9 mouse cellular contexts compared by ENCODE assay signal in genomic region chr16:58421696-58422354, GRCm38 (mm10). TPM values are rescaled to one million over a fixed set of nuclear protein-coding genes. Genes with fewer than 3 reads are reported as not detected.
A peak's percentile ranks its signal among the peaks of the same experiment; 100 is the strongest.
DNase-seq lines count a peak whose midpoint lies in the region; ATAC-seq and TF ChIP-seq lines count a peak whose summit lies in the region.
"Had no signal": no experiment of that assay in that cellular context is flagged by ENCODE, and none has a peak within 500 bp of the region (broad histone marks: within the 10 kb centered on the region; RNA-seq: fewer than 3 reads in every experiment).

No protein-coding gene starts in this region.

- WGBS in embryonic facial prominence, embryonic 14.5 days = 32% methylated on average over 11 of the region's 11 CpGs
- WGBS in embryonic facial prominence, embryonic 10.5 days = 70% methylated on average over 11 of the region's 11 CpGs
- 54% methylated on average over 11 of the region's 11 CpGs for WGBS in midbrain, postnatal 0 days
- WGBS in midbrain, embryonic 13.5 days = 60% methylated on average over 11 of the region's 11 CpGs
- 33% methylated on average over 11 of the region's 11 CpGs for WGBS in stomach, embryonic 16.5 days
- WGBS in midbrain, embryonic 15.5 days = 53% methylated on average over 11 of the region's 11 CpGs

- DNase-seq in embryonic facial prominence, embryonic 14.5 days (ENCODE audit: low spot score) = peak; percentile 70
- DNase-seq in embryonic facial prominence, embryonic 10.5 days (ENCODE audit: low spot score) = no peak
- DNase-seq in midbrain, postnatal 0 days (ENCODE audit: low spot score) = peak; percentile 43
- DNase-seq in left cerebral cortex, adult 9 months (ENCODE audit: low spot score in 2 of 2) = peak; percentile 33 to 38

- H3K4me3 ChIP-seq in embryonic facial prominence, embryonic 14.5 days (ENCODE audit: low read depth, low read length) = no peak overlapping the region
- H3K4me3 ChIP-seq in embryonic facial prominence, embryonic 10.5 days = no peak overlapping the region
- H3K4me3 ChIP-seq in midbrain, postnatal 0 days (ENCODE audit: low read depth, low read length) = no peak overlapping the region
- H3K4me3 ChIP-seq in midbrain, embryonic 13.5 days (replicated peaks) = no peak overlapping the region
- H3K4me3 ChIP-seq in stomach, embryonic 16.5 days (replicated peaks; ENCODE audit: low read length) = no peak overlapping the region
- H3K4me3 ChIP-seq in midbrain, embryonic 15.5 days = no peak overlapping the region
- H3K4me3 ChIP-seq: liver, embryonic 15.5 days had no signal

- no peaks in the 10 kb centered on the region for H3K36me3 ChIP-seq in embryonic facial prominence, embryonic 14.5 days (ENCODE audit: control insufficient read depth, insufficient read depth, low read length)
- H3K36me3 ChIP-seq in embryonic facial prominence, embryonic 10.5 days (replicated peaks) = peaks cover 19% of the 10 kb centered on the region
- H3K36me3 ChIP-seq in midbrain, postnatal 0 days (ENCODE audit: insufficient read depth, low read length) = no peaks in the 10 kb centered on the region
- H3K36me3 ChIP-seq in midbrain, embryonic 13.5 days = no peaks in the 10 kb centered on the region
- H3K36me3 ChIP-seq in stomach, embryonic 16.5 days (ENCODE audit: control insufficient read depth, insufficient read depth, low read length) = no peaks in the 10 kb centered on the region
- H3K36me3 ChIP-seq in midbrain, embryonic 15.5 days (replicated peaks) = no peaks in the 10 kb centered on the region
- H3K36me3 ChIP-seq: liver, embryonic 15.5 days had no signal

- H3K4me1 ChIP-seq in embryonic facial prominence, embryonic 14.5 days (ENCODE audit: control insufficient read depth, insufficient read depth, low read length) = 0 out of 2 replicates have a peak, but pooled peaks cover 5% of the 10 kb centered on the region
- H3K4me1 ChIP-seq in embryonic facial prominence, embryonic 10.5 days = peaks cover 17% of the 10 kb centered on the region
- H3K4me1 ChIP-seq in midbrain, postnatal 0 days (ENCODE audit: insufficient read depth, low read length) = no peaks in the 10 kb centered on the region
- peaks cover 14% of the 10 kb centered on the region; the same call in 1 of the 2 replicates for H3K4me1 ChIP-seq in midbrain, embryonic 13.5 days (replicated peaks)
- peaks cover 16% of the 10 kb centered on the region for H3K4me1 ChIP-seq in stomach, embryonic 16.5 days (ENCODE audit: control insufficient read depth, insufficient read depth, low read length)
- no peaks in the 10 kb centered on the region for H3K4me1 ChIP-seq in midbrain, embryonic 15.5 days
- H3K4me1 ChIP-seq: liver, embryonic 15.5 days had no signal

- H3K4me2 ChIP-seq in embryonic facial prominence, embryonic 14.5 days (ENCODE audit: low read depth, low read length) = no peak overlapping the region
- no peak overlapping the region for H3K4me2 ChIP-seq in midbrain, postnatal 0 days (ENCODE audit: low read depth, low read length, poor library complexity, severe bottlenecking)
- H3K4me2 ChIP-seq in midbrain, embryonic 13.5 days (replicated peaks) = no peak overlapping the region
- 0 out of 2 replicates have a peak overlapping the region, but pooled peaks have one; percentile 1 for H3K4me2 ChIP-seq in stomach, embryonic 16.5 days (ENCODE audit: low read depth, low read length)
- no peak overlapping the region for H3K4me2 ChIP-seq in midbrain, embryonic 15.5 days
- H3K4me2 ChIP-seq: liver, embryonic 15.5 days had no signal

- no peak overlapping the region for H3K27ac ChIP-seq in embryonic facial prominence, embryonic 14.5 days (replicated peaks; ENCODE audit: low read depth, low read length)
- H3K27ac ChIP-seq in embryonic facial prominence, embryonic 10.5 days (replicated peaks) = no peak overlapping the region
- no peak overlapping the region for H3K27ac ChIP-seq in midbrain, postnatal 0 days (ENCODE audit: low read depth, low read length)
- no peak overlapping the region for H3K27ac ChIP-seq in midbrain, embryonic 13.5 days
- peak overlapping the region; percentile 48; the same call in 1 of the 2 replicates for H3K27ac ChIP-seq in stomach, embryonic 16.5 days (ENCODE audit: low read length)
- H3K27ac ChIP-seq in midbrain, embryonic 15.5 days = no peak overlapping the region
- H3K27ac ChIP-seq: liver, embryonic 15.5 days had no signal

- ATAC-seq in embryonic facial prominence, embryonic 14.5 days (ENCODE audit: low read depth) = 0 out of 2 replicates have a peak, but pooled peaks have one; percentile 41
- no peak for ATAC-seq in midbrain, postnatal 0 days (ENCODE audit: low FRiP score)
- no peak for ATAC-seq in midbrain, embryonic 13.5 days
- peak; percentile 69 for ATAC-seq in stomach, embryonic 16.5 days (ENCODE audit: insufficient read depth, low FRiP score)
- ATAC-seq in erythroid progenitor cell, adult 5-6 weeks (replicated peaks; ENCODE audit: low FRiP score, poor library complexity, severe bottlenecking) = no peak
- ATAC-seq in midbrain, embryonic 15.5 days (replicated peaks) = no peak

- H3K27me3 ChIP-seq in embryonic facial prominence, embryonic 14.5 days (replicated peaks; ENCODE audit: control insufficient read depth, insufficient read depth, low read length) = no peaks in the 10 kb centered on the region
- no peaks in the 10 kb centered on the region for H3K27me3 ChIP-seq in embryonic facial prominence, embryonic 10.5 days (replicated peaks; ENCODE audit: low read depth, poor library complexity, severe bottlenecking)
- H3K27me3 ChIP-seq in midbrain, postnatal 0 days (ENCODE audit: insufficient read depth, low read length) = no peaks in the 10 kb centered on the region
- H3K27me3 ChIP-seq in midbrain, embryonic 13.5 days = no peaks in the 10 kb centered on the region
- H3K27me3 ChIP-seq in stomach, embryonic 16.5 days (ENCODE audit: control insufficient read depth, insufficient read depth, low read length) = no peaks in the 10 kb centered on the region
- H3K27me3 ChIP-seq in midbrain, embryonic 15.5 days (replicated peaks) = no peaks in the 10 kb centered on the region
- H3K27me3 ChIP-seq: liver, embryonic 15.5 days had no signal

- H3K9ac ChIP-seq in embryonic facial prominence, embryonic 14.5 days (ENCODE audit: low read depth, low read length) = no peak overlapping the region
- no peak overlapping the region for H3K9ac ChIP-seq in midbrain, postnatal 0 days (replicated peaks; ENCODE audit: low read length, poor library complexity, severe bottlenecking)
- no peak overlapping the region for H3K9ac ChIP-seq in midbrain, embryonic 13.5 days (replicated peaks)
- no peak overlapping the region for H3K9ac ChIP-seq in stomach, embryonic 16.5 days (ENCODE audit: low read length)
- no peak overlapping the region for H3K9ac ChIP-seq in midbrain, embryonic 15.5 days
- H3K9ac ChIP-seq: liver, embryonic 15.5 days had no signal

- no peaks in the 10 kb centered on the region for H3K9me3 ChIP-seq in embryonic facial prominence, embryonic 14.5 days (ENCODE audit: control insufficient read depth, low read length)
- H3K9me3 ChIP-seq in embryonic facial prominence, embryonic 10.5 days = 0 out of 2 replicates have a peak, but pooled peaks cover 3% of the 10 kb centered on the region
- H3K9me3 ChIP-seq in midbrain, postnatal 0 days (ENCODE audit: low read length) = no peaks in the 10 kb centered on the region
- no peaks in the 10 kb centered on the region for H3K9me3 ChIP-seq in midbrain, embryonic 13.5 days
- no peaks in the 10 kb centered on the region for H3K9me3 ChIP-seq in stomach, embryonic 16.5 days (replicated peaks; ENCODE audit: control insufficient read depth, low read length)
- no peaks in the 10 kb centered on the region for H3K9me3 ChIP-seq in midbrain, embryonic 15.5 days
- H3K9me3 ChIP-seq: liver, embryonic 15.5 days had no signal

- TF ChIP-seq CTCF in midbrain, postnatal 0 days (IDR thresholded peaks at IDR 0.05) = no peak

RNA-seq across cellular contexts. Expression of gene Dcbld2, which starts 13.6 kb away (rescaled TPM):
- polyA plus RNA-seq in embryonic facial prominence, embryonic 14.5 days (2014; fragmentation: Nextera tagmentation; extraction: Ambion mirVana) = 7.9 and 9.2 TPM in 2 replicates
- 6.6 and 7.1 TPM in 2 replicates for polyA plus RNA-seq in embryonic facial prominence, embryonic 10.5 days (2016; fragmentation: Nextera tagmentation; extraction: Ambion mirVana)
- 34.2 and 38.0 TPM in 2 replicates for total RNA-seq in midbrain, postnatal 0 days (2014; rRNA removed)
- 3.1 and 3.7 TPM in 2 replicates for polyA plus RNA-seq in midbrain, postnatal 0 days (2015; fragmentation: Nextera tagmentation; extraction: Ambion mirVana)
- 6.1 TPM in 2 replicates for polyA plus RNA-seq in midbrain, embryonic 13.5 days (2015; fragmentation: Nextera tagmentation; extraction: Ambion mirVana)
- 4.7 and 5.9 TPM in 2 replicates for polyA plus RNA-seq in stomach, embryonic 16.5 days (2015; fragmentation: Nextera tagmentation; extraction: Ambion mirVana)
- total RNA-seq in erythroid progenitor cell, adult 5-6 weeks (2015; ENCODE audit: low replicate concordance) = 3.6 and 5.4 TPM in 2 replicates
- 2.9 and 3.6 TPM in 2 replicates for total RNA-seq in erythroid progenitor cell, adult 5-6 weeks (2017; ENCODE audit: low replicate concordance)
- 8.3 and 8.7 TPM in 2 replicates for polyA plus RNA-seq in midbrain, embryonic 15.5 days (2015; fragmentation: Nextera tagmentation; extraction: Ambion mirVana)

Comparison
In these comparisons a context has a peak if more than half of its experiments do, and no peak if none do; other contexts are left out.
1. ATAC-seq: peak in embryonic facial prominence, embryonic 14.5 days (single experiment) and stomach, embryonic 16.5 days (single experiment); none in midbrain, postnatal 0 days (single experiment), midbrain, embryonic 13.5 days (single experiment), erythroid progenitor cell, adult 5-6 weeks (single experiment) and midbrain, embryonic 15.5 days (single experiment).